Mouse (Mus musculus) intestine, embryonic 15.5 days (tissue): ENCODE measurements around the gene Alg11. TPM values are rescaled to one million over a fixed set of nuclear protein-coding genes. Genes with fewer than 3 reads are reported as not detected.

Experiments
- ATAC-seq: fragments of 200-750 bp; cut with Nextera tagmentation; 2 replicates; pipeline ENCODE4 v1.8.0; 2017; ENCODE audit warnings: moderate TSS enrichment, moderate library complexity
- H3K27ac ChIP-seq: fragments of 300-500 bp; sonication (generic); 2 replicates; pipeline ENCODE4 v1.5.1; 2015; ENCODE audit warnings: mild to moderate bottlenecking, inconsistent platforms
- H3K27me3 ChIP-seq: fragments of 300-500 bp; sonication (generic); replicated peaks from 2 replicates; pipeline ENCODE4 v1.6.1; 2015; ENCODE audit warnings: inconsistent platforms
- H3K36me3 ChIP-seq: fragments of 300-500 bp; sonication (generic); 2 replicates; pipeline ENCODE4 v1.6.1; 2015; ENCODE audit warnings: inconsistent platforms
- H3K4me1 ChIP-seq: fragments of 300-500 bp; sonication (generic); replicated peaks from 2 replicates; pipeline ENCODE4 v1.6.1; 2015; ENCODE audit warnings: inconsistent platforms
- H3K4me2 ChIP-seq: fragments of 300-500 bp; sonication (generic); replicated peaks from 2 replicates; pipeline ENCODE4 v1.6.1; 2015; ENCODE audit warnings: mild to moderate bottlenecking, inconsistent platforms
- H3K4me3 ChIP-seq: fragments of 300-500 bp; sonication (generic); replicated peaks from 2 replicates; pipeline ENCODE4 v1.5.1; 2015; ENCODE audit warnings: inconsistent platforms
- H3K9ac ChIP-seq: fragments of 300-500 bp; sonication (generic); 2 replicates; pipeline ENCODE4 v1.6.1; 2015; ENCODE audit warnings: inconsistent platforms
- H3K9me3 ChIP-seq: fragments of 300-500 bp; sonication (generic); 2 replicates; pipeline ENCODE4 v1.6.1; 2016; ENCODE audit warnings: inconsistent platforms
- WGBS: fragments of 180-500 bp; shearing (Covaris S2); methylation state at CpG from one replicate; pipeline ENCODE4 v1.1.7; 2015; 5-methylcytosine and 5-hydroxymethylcytosine counted together
- polyA plus RNA-seq: library from polyadenylated mRNA; unstranded; fragments of >200 nt; fragmentation: Nextera tagmentation; extraction: Ambion mirVana; gene quantifications from 2 replicates; pipeline ENCODE4 v1.2.1, GENCODE M21; 2015

Gene Alg11
- polyA plus RNA-seq, result 29.6 and 30.6 TPM in 2 replicates

DNA sequence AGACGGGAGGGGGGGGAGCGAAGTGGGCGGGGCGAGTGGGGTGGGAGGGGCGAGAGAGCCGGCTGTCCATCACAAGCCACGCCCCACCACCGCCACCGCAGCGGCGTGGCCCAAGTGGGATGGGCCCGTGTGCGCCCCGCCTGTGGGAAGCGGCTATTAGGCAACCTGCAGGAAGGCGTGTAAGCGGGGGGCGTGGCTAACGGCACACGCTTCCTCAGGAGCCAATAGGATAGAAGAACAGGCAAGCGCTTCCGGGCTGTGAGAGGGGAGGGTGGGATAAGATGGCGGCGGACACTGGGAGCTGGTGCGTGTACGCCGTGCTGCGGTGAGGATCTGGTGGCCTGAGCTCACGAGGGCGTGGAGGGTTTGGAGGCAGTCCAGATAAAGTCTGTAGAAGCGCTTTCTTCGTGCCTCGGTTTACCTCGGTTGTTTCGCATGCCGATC lies at the start of gene Alg11:
Gene Alg11, plus strand, starts transcription at position 276 of the 444 bp plus-strand sequence.
- WGBS, result under 1% methylated on average over 33 of the region's 36 CpGs
- no peaks in the 10 kb centered on the region for H3K9me3 ChIP-seq
- peak within 1 kb of the TSS; percentile 49 for H3K9ac ChIP-seq
- peaks cover 4% of the 10 kb centered on the region; the same call in 1 of the 2 replicates for H3K4me1 ChIP-seq
- peaks cover 8% of the 10 kb centered on the region for H3K36me3 ChIP-seq
- peaks cover 8% of the 10 kb centered on the region; the same call in 1 of the 2 replicates for H3K27me3 ChIP-seq
- peak; percentile 99 for ATAC-seq
- H3K27ac ChIP-seq, result no peak within 1 kb of the TSS; the same call in 1 of the 2 replicates
- H3K4me2 ChIP-seq, result peak within 1 kb of the TSS; percentile 85
- H3K4me3 ChIP-seq, result peak within 1 kb of the TSS; percentile 54

DNA sequence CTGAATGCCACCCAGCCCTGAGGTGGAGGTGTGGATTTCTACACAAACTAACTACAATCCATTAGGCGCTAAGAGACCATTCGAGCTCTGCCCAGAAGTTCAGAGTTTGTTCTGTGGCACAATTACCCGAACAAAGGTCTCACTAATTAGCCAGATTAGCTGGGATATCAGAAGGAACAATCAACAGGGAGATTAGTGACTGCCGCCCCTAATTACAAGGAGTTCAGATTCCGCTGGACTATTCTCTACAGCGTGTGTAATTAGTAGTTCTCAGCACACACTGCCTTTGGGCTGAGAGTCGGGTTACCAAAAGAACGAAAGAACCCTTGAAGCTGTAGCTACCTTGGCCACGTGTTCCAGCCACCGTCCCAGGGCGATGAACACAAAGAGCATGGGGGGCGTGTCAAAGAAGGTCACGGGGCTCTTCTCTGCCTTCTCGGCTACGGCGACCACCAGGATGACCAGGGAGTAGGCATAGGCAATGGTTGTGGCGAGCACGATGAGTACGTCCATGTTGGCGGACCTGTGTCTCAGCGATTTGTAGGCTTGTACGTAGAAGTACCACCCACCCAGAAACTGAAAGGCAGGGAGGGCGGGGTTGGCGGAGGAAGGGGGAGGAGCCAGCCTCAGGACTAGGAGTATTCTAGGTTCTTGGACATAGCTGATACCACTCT lies 47.4 kb upstream of the Alg11 start:
- WGBS, result 71% methylated on average over 24 of the region's 24 CpGs
- Histone ChIP-seq H3K9ac (no peak overlapping the region), H3K9me3 (no peaks in the 10 kb centered on the region), H3K4me2 (no peak overlapping the region), H3K4me1 (no peaks in the 10 kb centered on the region), H3K27ac (no peak overlapping the region), H3K27me3 (no peaks in the 10 kb centered on the region), H3K4me3 (no peak overlapping the region), H3K36me3 (no peaks in the 10 kb centered on the region)
- ATAC-seq, result peak; percentile 68

DNA sequence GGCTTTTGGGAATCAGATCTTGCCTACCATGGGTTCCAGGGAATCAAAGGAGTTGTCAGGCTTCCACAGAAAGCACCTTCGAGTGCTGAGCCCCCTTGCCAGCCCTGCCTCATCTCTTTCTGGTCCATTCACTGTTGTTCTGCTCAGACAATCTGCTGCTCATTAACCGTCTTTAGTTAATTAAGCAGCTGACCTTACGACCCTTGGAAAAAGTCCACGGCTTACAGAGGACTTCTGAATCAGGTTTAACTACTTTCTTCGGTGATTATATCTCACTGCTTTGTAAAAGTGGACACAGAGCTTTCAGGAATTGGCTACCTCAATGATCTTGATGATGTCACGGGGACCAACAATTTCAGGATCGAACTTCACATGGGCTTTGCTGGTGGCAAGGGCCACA lies 42.8 kb upstream of the Alg11 start:
- 77% methylated on average over 7 of the region's 7 CpGs for WGBS
- no peaks in the 10 kb centered on the region for H3K27me3 ChIP-seq
- no peak overlapping the region for H3K4me2 ChIP-seq
- H3K9me3 ChIP-seq, result no peaks in the 10 kb centered on the region
- H3K4me3 ChIP-seq, result no peak overlapping the region
- H3K36me3 ChIP-seq, result no peaks in the 10 kb centered on the region
- no peak for ATAC-seq
- no peaks in the 10 kb centered on the region for H3K4me1 ChIP-seq
- no peak overlapping the region for H3K27ac ChIP-seq
- no peak overlapping the region for H3K9ac ChIP-seq

DNA sequence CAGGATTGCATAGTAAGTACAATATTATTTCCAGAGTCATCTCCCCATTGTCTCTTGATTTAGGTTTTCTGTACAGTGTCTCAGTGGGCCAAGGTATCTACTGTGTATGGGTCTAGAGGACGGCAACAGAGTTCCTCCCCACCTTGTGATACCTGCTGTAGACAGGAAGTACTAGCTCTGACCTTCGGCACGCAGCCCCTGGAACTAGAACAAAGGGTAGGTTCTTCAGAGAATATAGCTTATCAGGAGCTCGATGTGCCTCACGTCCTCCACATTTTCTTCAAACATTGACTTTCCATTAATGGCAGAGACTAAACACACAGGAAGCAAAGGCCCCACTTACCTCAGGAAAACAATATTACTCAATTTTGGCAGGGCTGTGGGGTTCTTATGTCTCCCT lies 41.0 kb upstream of the Alg11 start:
- no peak overlapping the region for H3K4me3 ChIP-seq
- no peaks in the 10 kb centered on the region for H3K4me1 ChIP-seq
- no peak overlapping the region for H3K4me2 ChIP-seq
- H3K27me3 ChIP-seq, result no peaks in the 10 kb centered on the region
- no peak overlapping the region for H3K27ac ChIP-seq
- 0 out of 2 replicates have a peak, but pooled peaks have one; percentile 28 for ATAC-seq
- no peaks in the 10 kb centered on the region for H3K9me3 ChIP-seq
- WGBS, result 79% methylated on average over 5 of the region's 5 CpGs
- no peaks in the 10 kb centered on the region for H3K36me3 ChIP-seq
- no peak overlapping the region for H3K9ac ChIP-seq

DNA sequence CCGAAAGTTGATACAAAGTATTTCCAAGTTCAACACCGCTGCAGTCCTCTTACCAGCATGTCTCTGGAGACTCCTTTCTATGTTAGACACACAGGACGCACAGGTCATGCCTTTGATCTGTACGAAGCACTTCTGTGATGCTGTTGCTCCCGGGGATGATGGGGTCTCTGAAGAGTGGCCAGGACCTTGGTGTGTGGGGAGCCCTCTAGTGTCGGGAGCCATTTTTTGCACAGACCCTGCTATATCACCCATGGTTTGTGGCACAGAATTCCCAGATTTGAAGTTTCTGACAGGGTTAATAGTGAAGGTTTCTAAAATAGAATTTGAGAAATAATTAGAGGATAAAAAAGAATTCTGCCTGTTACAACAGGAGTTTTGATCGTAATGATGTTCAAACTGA lies 38.3 kb upstream of the Alg11 start:
- Histone ChIP-seq H3K4me2 (no peak overlapping the region), H3K9ac (no peak overlapping the region), H3K9me3 (no peaks in the 10 kb centered on the region), H3K4me3 (no peak overlapping the region), H3K27ac (no peak overlapping the region), H3K36me3 (0 out of 2 replicates have a peak, but pooled peaks cover under 1% of the 10 kb centered on the region), H3K4me1 (no peaks in the 10 kb centered on the region), H3K27me3 (no peaks in the 10 kb centered on the region)
- 58% methylated on average over 7 of the region's 7 CpGs for WGBS
- ATAC-seq, result no peak

DNA sequence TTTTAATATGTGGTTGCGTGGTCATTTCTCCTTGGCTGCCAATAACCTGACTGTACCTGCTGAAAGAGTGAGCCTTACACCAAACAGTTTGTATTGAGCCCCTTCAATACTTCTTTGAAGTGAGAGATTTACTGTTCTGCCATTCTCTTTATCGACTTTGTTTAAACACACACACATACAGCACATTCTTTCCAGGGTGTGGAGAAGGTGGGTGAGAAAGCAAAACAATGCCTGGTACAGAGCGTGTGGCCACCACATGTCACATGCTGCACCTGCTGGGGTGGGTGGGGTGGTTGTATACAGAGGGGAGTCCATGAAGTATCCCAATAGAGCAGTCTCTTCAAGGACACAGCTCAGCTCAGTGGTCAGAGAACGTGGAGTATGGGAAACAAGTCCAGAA lies 35.3 kb upstream of the Alg11 start:
- ATAC-seq, result peak; percentile 70; the same call in 1 of the 2 replicates
- 49% methylated on average over 4 of the region's 4 CpGs for WGBS

DNA sequence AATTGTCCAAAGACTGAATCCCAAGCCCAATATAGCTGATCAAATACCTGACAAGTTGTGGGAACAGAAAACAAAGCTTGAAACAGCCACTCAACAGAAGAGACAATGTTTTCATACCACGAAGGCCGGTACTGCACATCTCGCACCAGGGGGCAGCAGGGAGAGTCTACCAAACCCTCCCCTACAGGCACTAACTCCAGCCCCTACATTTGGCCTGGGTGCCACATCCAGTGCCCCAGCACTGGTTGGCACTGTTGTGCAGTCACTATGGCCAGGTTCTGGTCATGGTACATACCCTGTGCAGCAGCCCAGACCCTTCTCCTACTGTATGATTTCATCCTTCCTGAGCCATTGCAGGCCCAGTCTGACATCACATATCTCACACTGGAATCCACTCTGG lies 31.5 kb upstream of the Alg11 start:
- no peak for ATAC-seq
- H3K4me1 ChIP-seq, result no peaks in the 10 kb centered on the region
- 91% methylated on average over 3 of the region's 3 CpGs for WGBS
- H3K4me3 ChIP-seq, result no peak overlapping the region
- 0 out of 2 replicates have a peak, but pooled peaks cover 3% of the 10 kb centered on the region for H3K36me3 ChIP-seq
- H3K27ac ChIP-seq, result no peak overlapping the region
- H3K4me2 ChIP-seq, result no peak overlapping the region
- H3K9me3 ChIP-seq, result no peaks in the 10 kb centered on the region
- H3K9ac ChIP-seq, result no peak overlapping the region
- H3K27me3 ChIP-seq, result no peaks in the 10 kb centered on the region

More for the DNA sequence above, 35.3 kb upstream of the Alg11 start:
- no peaks in the 10 kb centered on the region for H3K4me1 ChIP-seq
- 0 out of 2 replicates have a peak, but pooled peaks cover 3% of the 10 kb centered on the region for H3K36me3 ChIP-seq
- H3K4me3 ChIP-seq, result no peak overlapping the region
- H3K27me3 ChIP-seq, result no peaks in the 10 kb centered on the region
- H3K27ac ChIP-seq, result no peak overlapping the region
- no peaks in the 10 kb centered on the region for H3K9me3 ChIP-seq
- H3K9ac ChIP-seq, result no peak overlapping the region
- H3K4me2 ChIP-seq, result no peak overlapping the region

DNA sequence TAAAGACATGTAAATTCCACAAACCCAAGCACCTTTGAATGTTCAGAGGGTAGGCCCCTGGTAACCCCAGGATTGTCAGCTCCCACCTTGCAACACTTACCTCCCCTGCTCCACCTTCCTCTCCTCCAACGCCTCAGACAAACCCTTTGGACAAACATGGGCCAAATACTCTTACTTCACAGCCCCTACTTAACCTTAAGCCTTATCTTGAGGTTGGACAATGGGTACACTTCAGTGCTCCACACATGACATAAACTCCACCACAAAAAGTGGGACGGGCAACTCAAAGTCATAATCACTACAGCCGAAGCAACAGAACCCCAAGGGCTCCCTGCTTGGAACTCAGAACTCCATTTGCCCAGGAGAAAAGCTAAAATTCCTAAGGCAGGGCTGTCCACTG lies 29.5 kb upstream of the Alg11 start:
- Histone ChIP-seq H3K36me3 (0 out of 2 replicates have a peak, but pooled peaks cover 3% of the 10 kb centered on the region), H3K4me3 (no peak overlapping the region), H3K4me1 (no peaks in the 10 kb centered on the region), H3K27me3 (no peaks in the 10 kb centered on the region), H3K9ac (no peak overlapping the region), H3K27ac (no peak overlapping the region), H3K9me3 (no peaks in the 10 kb centered on the region), H3K4me2 (no peak overlapping the region)
- ATAC-seq, result no peak
- 78% methylated on average over 3 of the region's 3 CpGs for WGBS

DNA sequence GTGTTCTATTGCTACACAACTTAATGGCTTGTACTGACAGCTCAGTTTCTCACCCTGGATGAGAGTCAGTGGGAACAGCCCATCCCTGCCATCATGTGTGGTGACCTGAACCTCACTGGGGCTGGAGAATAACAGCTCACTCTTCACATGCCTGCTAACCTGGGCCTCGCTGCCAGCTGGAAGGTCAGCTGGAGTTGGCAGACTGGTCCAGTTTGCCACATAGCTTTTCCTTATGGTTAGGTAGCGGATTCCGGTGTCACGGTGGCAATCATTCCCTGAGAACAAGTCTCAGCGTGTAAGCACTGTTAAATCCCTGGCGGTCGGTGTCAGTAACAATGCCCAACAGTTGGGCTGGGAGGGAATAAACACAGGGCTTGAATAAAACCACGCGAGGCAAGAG lies 24.4 kb upstream of the Alg11 start:
- ATAC-seq, result no peak
- Histone ChIP-seq H3K4me3 (no peak overlapping the region), H3K27ac (no peak overlapping the region), H3K4me1 (peaks cover 6% of the 10 kb centered on the region; the same call in 1 of the 2 replicates), H3K27me3 (no peaks in the 10 kb centered on the region), H3K4me2 (no peak overlapping the region), H3K36me3 (no peaks in the 10 kb centered on the region), H3K9ac (no peak overlapping the region), H3K9me3 (no peaks in the 10 kb centered on the region)
- WGBS, result 92% methylated on average over 9 of the region's 9 CpGs

DNA sequence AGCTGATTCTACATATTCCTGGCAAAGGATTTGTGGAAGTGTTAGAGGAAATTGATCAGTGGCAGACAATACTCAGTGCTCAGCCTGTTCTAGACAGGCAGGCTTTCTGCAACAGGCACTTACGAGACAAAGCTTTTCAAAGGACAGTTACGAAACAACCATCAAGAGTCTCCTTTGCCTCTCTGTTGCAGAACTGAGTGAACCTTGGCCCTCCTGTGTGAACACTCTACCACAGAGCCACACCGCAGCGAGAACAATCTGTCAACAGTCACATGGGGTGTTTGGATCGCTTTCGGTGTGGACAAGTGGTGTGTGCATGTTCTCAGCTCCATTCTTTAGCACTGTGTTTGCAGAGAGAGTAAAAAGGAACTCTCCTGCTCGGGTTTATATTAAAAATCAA lies 23.5 kb upstream of the Alg11 start:
- no peak overlapping the region for H3K4me3 ChIP-seq
- no peak overlapping the region for H3K9ac ChIP-seq
- peak; percentile 79 for ATAC-seq
- H3K9me3 ChIP-seq, result no peaks in the 10 kb centered on the region
- H3K36me3 ChIP-seq, result no peaks in the 10 kb centered on the region
- WGBS, result 51% methylated on average over 7 of the region's 7 CpGs
- 0 out of 2 replicates have a peak overlapping the region, but pooled peaks have one; percentile 22 for H3K27ac ChIP-seq
- no peaks in the 10 kb centered on the region for H3K27me3 ChIP-seq
- peaks cover 6% of the 10 kb centered on the region; the same call in 1 of the 2 replicates for H3K4me1 ChIP-seq
- H3K4me2 ChIP-seq, result no peak overlapping the region

DNA sequence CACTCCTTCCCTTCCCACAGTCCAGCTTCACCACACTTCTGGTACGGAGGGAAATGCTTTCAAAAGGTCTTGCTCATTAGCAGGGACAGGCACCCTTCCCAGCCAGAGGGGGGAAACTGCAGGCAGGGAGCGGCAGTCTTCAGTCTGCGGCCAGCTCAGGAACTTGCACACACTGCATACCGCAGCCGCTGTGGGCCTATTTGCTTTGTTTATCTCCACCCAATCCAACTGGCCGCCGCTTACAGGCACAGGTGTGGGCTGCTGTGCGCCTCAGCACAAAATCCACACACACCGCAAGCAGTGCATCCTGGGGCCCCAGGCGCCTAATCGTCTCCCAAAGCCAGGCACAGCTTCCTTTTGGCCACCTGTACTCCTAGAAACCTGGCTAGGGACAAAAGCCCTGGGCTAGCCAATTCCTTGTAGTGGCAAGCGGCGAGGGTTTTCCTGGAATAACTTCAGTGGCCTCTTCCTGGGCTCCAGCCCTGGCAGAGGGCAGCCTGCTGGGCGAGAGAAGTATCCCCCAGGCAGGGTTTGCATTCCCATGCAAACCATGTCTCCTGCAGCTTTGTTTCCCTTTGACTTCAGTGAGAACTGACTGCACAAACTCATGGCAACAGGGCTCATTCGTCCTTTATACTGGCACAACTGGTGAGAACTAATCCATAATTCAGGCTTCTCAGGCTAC lies 20.9 kb upstream of the Alg11 start:
- Histone ChIP-seq H3K9me3 (no peaks in the 10 kb centered on the region), H3K4me3 (peak overlapping the region; percentile 27), H3K27ac (peak overlapping the region; percentile 68), H3K27me3 (no peaks in the 10 kb centered on the region), H3K4me1 (peaks cover 12% of the 10 kb centered on the region; the same call in 1 of the 2 replicates), H3K36me3 (no peaks in the 10 kb centered on the region), H3K9ac (no peak overlapping the region), H3K4me2 (peak overlapping the region; percentile 56)
- 16% methylated on average over 15 of the region's 15 CpGs for WGBS
- ATAC-seq, result peak; percentile 89

DNA sequence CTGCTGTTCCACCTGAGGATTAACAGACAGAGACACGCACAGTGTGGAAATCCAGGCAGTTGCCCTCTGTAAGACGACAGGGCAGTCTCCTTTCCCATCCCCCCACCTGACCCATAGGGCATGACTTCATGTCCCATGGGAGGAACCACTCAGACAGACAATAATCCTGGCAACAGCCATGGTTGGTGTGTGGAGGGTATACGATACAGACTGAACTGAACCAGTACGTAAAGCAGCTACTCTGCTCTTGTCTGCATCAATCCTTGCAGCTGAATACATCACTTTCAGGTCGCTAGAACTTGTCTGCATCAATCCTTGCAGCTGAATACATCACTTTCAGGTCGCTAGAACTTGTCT lies 20.4 kb upstream of the Alg11 start:
- 0 out of 2 replicates have a peak, but pooled peaks have one; percentile 4 for ATAC-seq
- H3K36me3 ChIP-seq, result no peaks in the 10 kb centered on the region
- no peak overlapping the region for H3K4me3 ChIP-seq
- no peaks in the 10 kb centered on the region for H3K9me3 ChIP-seq
- H3K4me2 ChIP-seq, result no peak overlapping the region
- H3K9ac ChIP-seq, result no peak overlapping the region
- 64% methylated on average over 6 of the region's 6 CpGs for WGBS
- H3K4me1 ChIP-seq, result peaks cover 12% of the 10 kb centered on the region; the same call in 1 of the 2 replicates
- H3K27me3 ChIP-seq, result no peaks in the 10 kb centered on the region
- no peak overlapping the region for H3K27ac ChIP-seq
